Comparison of ENCODE assay signal across 8 mouse cellular contexts in the genomic region with DNA sequence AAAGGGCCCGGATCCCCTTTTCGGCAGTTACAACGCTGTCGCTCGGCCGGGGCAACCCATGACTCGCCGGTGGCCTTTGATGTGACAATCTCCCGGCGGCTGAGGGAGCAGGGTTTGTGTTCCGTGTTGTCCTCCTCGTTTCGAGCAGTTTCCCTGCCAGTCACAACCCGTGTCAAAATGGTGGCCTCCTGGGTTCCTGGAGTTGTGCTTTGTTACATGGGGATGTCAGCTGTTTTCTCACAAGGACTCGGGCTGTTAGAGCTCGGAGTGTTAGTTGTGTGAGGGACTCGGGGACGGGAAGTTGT. TPM values are rescaled to one million over a fixed set of nuclear protein-coding genes. Genes with fewer than 3 reads are reported as not detected.
DNase-seq lines count a peak whose midpoint lies in the region; ATAC-seq and TF ChIP-seq lines count a peak whose summit lies in the region.

No protein-coding gene starts in this region.

- peak overlapping the region; percentile 99 for H3K9ac ChIP-seq in kidney, embryonic 14.5 days (ENCODE audit: low read depth, low read length)
- peak overlapping the region; percentile 99 for H3K9ac ChIP-seq in hindbrain, embryonic 16.5 days (ENCODE audit: low read depth, low read length)

- H3K27me3 ChIP-seq in kidney, embryonic 14.5 days (ENCODE audit: control insufficient read depth, insufficient read depth, low read length): no peaks in the 10 kb centered on the region
- H3K27me3 ChIP-seq in hindbrain, embryonic 16.5 days (replicated peaks; ENCODE audit: control insufficient read depth, insufficient read depth, low read length): no peaks in the 10 kb centered on the region

- no peak for TF ChIP-seq POLR2A in bone marrow, adult 2 months (IDR thresholded peaks at IDR 0.05; ENCODE audit: borderline replicate concordance, control insufficient read depth, low read depth, low read length)

- H3K9me3 ChIP-seq in kidney, embryonic 14.5 days (ENCODE audit: control insufficient read depth, low read length): no peaks in the 10 kb centered on the region
- H3K9me3 ChIP-seq in hindbrain, embryonic 16.5 days (ENCODE audit: control insufficient read depth, low read length): no peaks in the 10 kb centered on the region

- H3K4me3 ChIP-seq in kidney, embryonic 14.5 days (ENCODE audit: low read length): peak overlapping the region; percentile 68
- H3K4me3 ChIP-seq in bone marrow, adult 2 months (replicated peaks; ENCODE audit: control insufficient read depth, low read depth, low read length): peak overlapping the region; percentile 93
- H3K4me3 ChIP-seq in hindbrain, embryonic 16.5 days (ENCODE audit: low read length): peak overlapping the region; percentile 86

- no peak for TF ChIP-seq CTCF in bone marrow, adult 2 months (IDR thresholded peaks at IDR 0.05; ENCODE audit: control insufficient read depth, insufficient read depth, low read length)

- no peak for ATAC-seq in kidney, embryonic 14.5 days (ENCODE audit: low FRiP score, low TSS enrichment)
- ATAC-seq in hindbrain, embryonic 16.5 days: no peak
- peak; percentile 3; the same call in 1 of the 2 replicates for ATAC-seq in monocyte, adult 5-6 weeks (replicated peaks; ENCODE audit: insufficient number of reproducible peaks, low FRiP score, low TSS enrichment, poor library complexity, severe bottlenecking)
- ATAC-seq in activated CD4-positive, CD25-positive, alpha-beta regulatory T cell, adult 4 months: no peak

- H3K4me1 ChIP-seq in kidney, embryonic 14.5 days (ENCODE audit: control insufficient read depth, insufficient read depth, low read length): peaks cover 34% of the 10 kb centered on the region
- peaks cover 6% of the 10 kb centered on the region; the same call in 1 of the 2 replicates for H3K4me1 ChIP-seq in bone marrow, adult 2 months (ENCODE audit: control insufficient read depth, insufficient read depth, low read length)
- peaks cover 28% of the 10 kb centered on the region for H3K4me1 ChIP-seq in hindbrain, embryonic 16.5 days (ENCODE audit: control insufficient read depth, insufficient read depth, low read depth, low read length)

- DNase-seq in kidney, adult 11 months: no peak
- no peak for DNase-seq in adrenal gland, postnatal 36 days
- DNase-seq in frontal cortex, postnatal 10 days (ENCODE audit: low spot score in 2 of 2): no peak

- peaks cover 51% of the 10 kb centered on the region for H3K36me3 ChIP-seq in kidney, embryonic 14.5 days (ENCODE audit: control insufficient read depth, insufficient read depth, low read length)
- H3K36me3 ChIP-seq in hindbrain, embryonic 16.5 days (ENCODE audit: control insufficient read depth, insufficient read depth, low read length): peaks cover 26% of the 10 kb centered on the region

- peak overlapping the region; percentile 71 for H3K4me2 ChIP-seq in kidney, embryonic 14.5 days (replicated peaks; ENCODE audit: low read depth, low read length)
- peak overlapping the region; percentile 66 for H3K4me2 ChIP-seq in hindbrain, embryonic 16.5 days (ENCODE audit: low read length)

- WGBS in kidney, embryonic 14.5 days: under 1% methylated on average over 18 of the region's 18 CpGs
- WGBS in bone marrow, adult 2 months: 3% methylated on average over 18 of the region's 18 CpGs
- WGBS in hindbrain, embryonic 16.5 days: under 1% methylated on average over 18 of the region's 18 CpGs

- H3K27ac ChIP-seq in kidney, embryonic 14.5 days (ENCODE audit: low read depth, low read length): peak overlapping the region; percentile 97
- H3K27ac ChIP-seq in bone marrow, adult 2 months (ENCODE audit: control insufficient read depth, insufficient read depth, low read depth, low read length, poor library complexity): peak overlapping the region; percentile 98
- H3K27ac ChIP-seq in hindbrain, embryonic 16.5 days (ENCODE audit: low read depth, low read length): peak overlapping the region; percentile 99

RNA-seq across cellular contexts. Expression of gene Eif5, which starts 1.2 kb away (rescaled TPM):
- polyA plus RNA-seq in kidney, embryonic 14.5 days (2014; fragmentation: Nextera tagmentation; extraction: Ambion mirVana): 605 and 611 TPM in 2 replicates
- 247 and 257 TPM in 2 replicates for polyA plus RNA-seq in bone marrow, adult 2 months (2011; ENCODE audit: insufficient read depth, insufficient read length, low replicate concordance, missing spikeins)
- polyA plus RNA-seq in hindbrain, embryonic 16.5 days (2015; fragmentation: Nextera tagmentation; extraction: Ambion mirVana): 482 and 486 TPM in 2 replicates
- total RNA-seq in monocyte, adult 5-6 weeks (2017): 371 to 483 TPM (median 423 TPM) in 3 replicates
- 100 to 1,000 TPM; 309 to 376 TPM for total RNA-seq in adrenal gland, postnatal 36 days (2021)
- 100 to 1,000 TPM; 177 to 194 TPM for polyA plus RNA-seq in activated CD4-positive, CD25-positive, alpha-beta regulatory T cell, adult 4 months (2017; shearing (Covaris generic))

RNA-seq across cellular contexts. Expression of gene Mark3, which starts 35.3 kb away (rescaled TPM):
- 61.5 and 73.6 TPM in 2 replicates for polyA plus RNA-seq in kidney, embryonic 14.5 days (2014; fragmentation: Nextera tagmentation; extraction: Ambion mirVana)
- polyA plus RNA-seq in bone marrow, adult 2 months (2011; ENCODE audit: insufficient read depth, insufficient read length, low replicate concordance, missing spikeins): 49.3 and 54.0 TPM in 2 replicates
- 26.4 and 38.3 TPM in 2 replicates for polyA plus RNA-seq in hindbrain, embryonic 16.5 days (2015; fragmentation: Nextera tagmentation; extraction: Ambion mirVana)
- total RNA-seq in monocyte, adult 5-6 weeks (2017): 92.2 to 123 TPM (median 92.7 TPM) in 3 replicates
- total RNA-seq in adrenal gland, postnatal 36 days (2021): 10 to 100 TPM; 93.4 to 99.0 TPM
- polyA plus RNA-seq in activated CD4-positive, CD25-positive, alpha-beta regulatory T cell, adult 4 months (2017; shearing (Covaris generic)): 10 to 100 TPM; 29.0 to 31.8 TPM

RNA-seq across cellular contexts. Expression of gene Gm266, which starts 53.4 kb away (rescaled TPM):
- polyA plus RNA-seq in kidney, embryonic 14.5 days (2014; fragmentation: Nextera tagmentation; extraction: Ambion mirVana): 123 and 137 TPM in 2 replicates
- polyA plus RNA-seq in bone marrow, adult 2 months (2011; ENCODE audit: insufficient read depth, insufficient read length, low replicate concordance, missing spikeins): not detected in 2 replicates
- 2.6 and 5.0 TPM in 2 replicates for polyA plus RNA-seq in hindbrain, embryonic 16.5 days (2015; fragmentation: Nextera tagmentation; extraction: Ambion mirVana)
- not detected in 3 replicates for total RNA-seq in monocyte, adult 5-6 weeks (2017)
- under 1 TPM in 1 of 2 experiments, not detected in 1; 0.53 TPM for total RNA-seq in adrenal gland, postnatal 36 days (2021)
- polyA plus RNA-seq in activated CD4-positive, CD25-positive, alpha-beta regulatory T cell, adult 4 months (2017; shearing (Covaris generic)): not detected

Comparison
In these comparisons a context has a peak if more than half of its experiments do, and no peak if none do; other contexts are left out.
1. RNA of gene Gm266, which starts 53.4 kb away (polyA plus RNA-seq): 123 to 137 TPM in kidney, embryonic 14.5 days; 2.6 to 5.0 TPM in hindbrain, embryonic 16.5 days, not detected in bone marrow, adult 2 months and not detected in activated CD4-positive, CD25-positive, alpha-beta regulatory T cell, adult 4 months; every median in the first group is over 10 times any median in the second.
2. Peak in every context shown above with its lines, with median percentiles within 50 percentile points of each other: H3K27ac ChIP-seq and H3K4me3 ChIP-seq.